Mouse (Mus musculus) liver, postnatal 0 days (tissue): ENCODE results near the gene Bbs1. TPM values are rescaled to one million over a fixed set of nuclear protein-coding genes. Genes with fewer than 3 reads are reported as not detected.

Source experiments
- ATAC-seq: fragments of 200-750 bp; cut with Nextera tagmentation; 2 replicates; pipeline ENCODE4 v1.8.0; 2017; ENCODE audit warnings: mild to moderate bottlenecking, moderate library complexity
- DNase-seq: peaks from one replicate; pipeline ENCODE4 v3.0.0-alpha.2; 2016
- H3K27ac ChIP-seq: fragments of 300-500 bp; sonication (generic); 2 replicates; pipeline ENCODE4 v1.5.1; 2014; ENCODE audit warnings: antibody characterized with exemption, moderate library complexity, mild to moderate bottlenecking, low read depth
- H3K27me3 ChIP-seq: fragments of 300-500 bp; sonication (generic); 2 replicates; pipeline ENCODE4 v1.6.1; 2014; ENCODE audit warnings: low read length, control low read depth, mixed read lengths; ENCODE audit not compliant: insufficient read depth
- H3K36me3 ChIP-seq: fragments of 300-500 bp; sonication (generic); replicated peaks from 2 replicates; pipeline ENCODE4 v1.6.1; 2014; ENCODE audit warnings: mild to moderate bottlenecking, control low read depth, low read length, moderate library complexity, mixed read lengths; ENCODE audit not compliant: insufficient read depth
- H3K4me1 ChIP-seq: fragments of 300-500 bp; sonication (generic); 2 replicates; pipeline ENCODE4 v1.6.1; 2014; ENCODE audit warnings: antibody characterized with exemption, mild to moderate bottlenecking, control low read depth; ENCODE audit not compliant: insufficient read depth
- H3K4me2 ChIP-seq: fragments of 300-500 bp; sonication (generic); 2 replicates; pipeline ENCODE4 v1.6.1; 2014; ENCODE audit warnings: low read depth, mild to moderate bottlenecking, low read length, moderate library complexity, mixed read lengths
- H3K4me3 ChIP-seq: fragments of 300-500 bp; sonication (generic); 2 replicates; pipeline ENCODE4 v1.5.1; 2014; ENCODE audit warnings: low read depth, low read length
- H3K9ac ChIP-seq: fragments of 300-500 bp; sonication (generic); replicated peaks from 2 replicates; pipeline ENCODE4 v1.6.1; 2014; ENCODE audit warnings: mild to moderate bottlenecking, moderate library complexity
- H3K9me3 ChIP-seq: fragments of 300-500 bp; sonication (generic); 2 replicates; pipeline ENCODE4 v1.6.1; 2016; ENCODE audit warnings: mild to moderate bottlenecking, control low read depth, low read length, mixed read lengths
- CTCF ChIP-seq: sonication (generic); IDR thresholded peaks from 2 replicates; pipeline ENCODE4 v1.5.1; 2016; ENCODE audit warnings: antibody characterized with exemption, low read depth
- EP300 ChIP-seq: IDR thresholded peaks from 2 replicates; pipeline ENCODE4 v1.6.1; 2016; ENCODE audit warnings: antibody characterized with exemption, low read depth, mild to moderate bottlenecking
- WGBS: fragments of 180-500 bp; shearing (Covaris S2); extraction: QIAGEN DNeasy Blood & Tissue Kit; methylation state at CpG from one replicate; pipeline ENCODE4 v1.1.7; 2014; ENCODE audit not compliant: insufficient replicate concordance; 5-methylcytosine and 5-hydroxymethylcytosine counted together
- polyA plus RNA-seq: library from polyadenylated mRNA; unstranded; fragments of >200 nt; fragmentation: Nextera tagmentation; extraction: Ambion mirVana; gene quantifications from 2 replicates; pipeline ENCODE4 v1.2.1, GENCODE M21; 2015

The Bbs1 gene
- polyA plus RNA-seq, 1 experiment from 2014 or later, result 0.46 TPM

DNA sequence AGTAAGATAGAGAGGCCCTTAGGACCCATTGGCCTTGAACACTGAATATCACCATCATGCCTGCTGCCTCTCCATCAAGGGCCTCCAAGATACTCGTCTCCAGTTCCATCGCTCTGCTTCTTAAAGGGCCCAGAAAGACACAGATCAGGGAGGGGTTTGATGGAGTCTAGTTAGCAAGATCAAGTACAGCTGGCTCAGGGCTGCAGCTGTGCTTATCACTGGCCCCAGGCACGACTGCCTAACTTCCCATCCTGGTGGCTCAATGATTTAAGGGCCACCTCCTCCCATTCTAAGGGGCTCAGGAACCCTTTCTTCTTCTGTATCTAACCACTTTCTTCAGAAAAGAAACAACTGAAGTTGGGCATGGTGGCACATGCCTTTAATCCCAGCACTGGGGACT, 14.6 kb downstream of the Bbs1 start:
- no peak overlapping the region for H3K9ac ChIP-seq
- peak; percentile 82 for ATAC-seq
- 39% methylated on average over 3 of the region's 3 CpGs for WGBS

GRCm38 (mm10) chr19:4889791-4890190, 16.6 kb downstream of the Bbs1 start:
- TF ChIP-seq CTCF (no peak), EP300 (no peak)
- H3K4me3 ChIP-seq, result no peak overlapping the region
- peaks cover 9% of the 10 kb centered on the region for H3K4me1 ChIP-seq
- no peak for ATAC-seq
- WGBS, result 84% methylated on average over 10 of the region's 10 CpGs
- H3K9ac ChIP-seq, result no peak overlapping the region
- no peaks in the 10 kb centered on the region for H3K9me3 ChIP-seq
- no peaks in the 10 kb centered on the region for H3K27me3 ChIP-seq
- H3K4me2 ChIP-seq, result no peak overlapping the region
- no peak overlapping the region for H3K27ac ChIP-seq
- H3K36me3 ChIP-seq, result no peaks in the 10 kb centered on the region
- no peak for DNase-seq

More for the DNA sequence above, 14.6 kb downstream of the Bbs1 start:
- Histone ChIP-seq H3K27ac (no peak overlapping the region), H3K27me3 (no peaks in the 10 kb centered on the region), H3K4me2 (no peak overlapping the region), H3K4me1 (peaks cover 9% of the 10 kb centered on the region), H3K36me3 (no peaks in the 10 kb centered on the region), H3K4me3 (no peak overlapping the region), H3K9me3 (no peaks in the 10 kb centered on the region)
- TF ChIP-seq EP300, result peak; percentile 63
- TF ChIP-seq CTCF, result no peak
- DNase-seq, result peak; percentile 40

GRCm38 (mm10) chr19:4883961-4884360, 22.5 kb downstream of the Bbs1 start:
- H3K4me3 ChIP-seq, result no peak overlapping the region
- DNase-seq (peak; percentile 37), ATAC-seq (peak; percentile 92)
- no peak overlapping the region for H3K27ac ChIP-seq
- H3K9ac ChIP-seq, result no peak overlapping the region
- no peaks in the 10 kb centered on the region for H3K27me3 ChIP-seq
- 71% methylated on average over 4 of the region's 4 CpGs for WGBS
- peak overlapping the region; percentile 5; the same call in 1 of the 2 replicates for H3K4me2 ChIP-seq
- no peaks in the 10 kb centered on the region for H3K9me3 ChIP-seq
- 0 out of 2 replicates have a peak, but pooled peaks have one; percentile 4 for TF ChIP-seq CTCF
- no peak for TF ChIP-seq EP300
- H3K4me1 ChIP-seq, result peaks cover 11% of the 10 kb centered on the region
- peaks cover 10% of the 10 kb centered on the region for H3K36me3 ChIP-seq

- H3K4me1 ChIP-seq, result peaks cover 18% of the 10 kb centered on the region
- no peak overlapping the region for H3K27ac ChIP-seq
- peak overlapping the region; percentile 95 for H3K4me2 ChIP-seq
- 0 out of 2 replicates have a peak, but pooled peaks cover 5% of the 10 kb centered on the region for H3K27me3 ChIP-seq
- peak overlapping the region; percentile 97 for H3K4me3 ChIP-seq
- TF ChIP-seq CTCF (no peak), EP300 (no peak)
- H3K9me3 ChIP-seq, result no peaks in the 10 kb centered on the region
- peak overlapping the region; percentile 96 for H3K9ac ChIP-seq
- ATAC-seq (no peak), DNase-seq (no peak)
- 54% methylated on average over 10 of the region's 10 CpGs for WGBS
- peaks cover 10% of the 10 kb centered on the region for H3K36me3 ChIP-seq
Observed at GRCm38 (mm10) chr19:4879324-4879703, 27.1 kb downstream of the Bbs1 start.

DNA sequence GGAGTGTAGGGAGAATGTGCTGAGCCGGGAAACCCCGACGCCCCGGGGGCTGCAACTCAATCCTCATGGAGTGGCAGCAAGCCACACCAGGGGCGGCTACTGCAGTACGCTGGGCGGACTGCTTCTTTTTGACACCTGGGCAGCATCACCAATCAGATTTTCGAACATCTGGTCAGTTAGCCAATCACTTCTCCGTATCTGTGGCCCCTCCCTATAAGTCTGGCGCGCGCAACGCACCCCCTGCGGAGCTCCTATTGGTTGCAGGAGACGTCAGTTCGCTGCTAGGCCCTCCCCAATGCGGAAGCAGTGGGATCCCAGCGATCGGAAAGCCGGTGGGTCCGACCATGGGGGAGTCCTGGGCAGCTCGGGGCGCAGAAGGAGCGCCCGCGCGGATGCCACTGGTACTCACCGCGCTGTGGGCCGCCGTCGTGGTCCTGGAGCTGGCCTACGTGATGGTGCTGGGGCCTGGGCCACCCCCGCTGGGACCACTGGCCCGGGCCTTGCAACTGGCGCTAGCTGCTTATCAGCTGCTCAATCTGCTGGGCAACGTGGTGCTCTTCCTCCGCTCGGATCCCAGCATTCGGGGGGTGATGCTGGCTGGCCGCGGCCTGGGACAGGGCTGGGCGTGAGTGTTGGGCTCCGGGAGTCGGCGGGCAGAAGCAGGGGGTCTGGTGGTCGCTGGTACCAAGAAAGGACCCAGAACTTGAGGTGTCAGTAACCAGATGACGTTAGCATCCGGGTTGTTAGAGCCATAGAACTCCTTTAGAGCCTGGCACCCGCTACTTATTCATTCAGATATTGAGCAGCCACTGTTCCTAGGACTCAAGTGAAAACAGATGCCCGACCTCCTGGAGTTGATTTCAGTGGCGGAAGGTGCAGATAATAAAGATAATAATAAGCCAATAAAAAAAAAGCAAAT, 27.8 kb downstream of the Bbs1 start, which contains the start of gene Zdhhc24:
Zdhhc24 (plus strand) TSS at position 264 of the 919 bp plus-strand sequence.
- ATAC-seq (peak; percentile 100), DNase-seq (peak; percentile 96)
- no peaks in the 10 kb centered on the region for H3K9me3 ChIP-seq
- H3K4me2 ChIP-seq, result peak within 1 kb of the TSS; percentile 95
- H3K4me3 ChIP-seq, result peak within 1 kb of the TSS; percentile 97
- H3K27me3 ChIP-seq, result 0 out of 2 replicates have a peak, but pooled peaks cover 5% of the 10 kb centered on the region
- 1% methylated on average over 52 of the region's 52 CpGs for WGBS
- peak within 1 kb of the TSS; percentile 96 for H3K9ac ChIP-seq
- H3K36me3 ChIP-seq, result peaks cover 10% of the 10 kb centered on the region
- H3K4me1 ChIP-seq, result peaks cover 17% of the 10 kb centered on the region
- peak within 1 kb of the TSS; percentile 75 for H3K27ac ChIP-seq
- TF ChIP-seq CTCF (no peak), EP300 (no peak)

DNA sequence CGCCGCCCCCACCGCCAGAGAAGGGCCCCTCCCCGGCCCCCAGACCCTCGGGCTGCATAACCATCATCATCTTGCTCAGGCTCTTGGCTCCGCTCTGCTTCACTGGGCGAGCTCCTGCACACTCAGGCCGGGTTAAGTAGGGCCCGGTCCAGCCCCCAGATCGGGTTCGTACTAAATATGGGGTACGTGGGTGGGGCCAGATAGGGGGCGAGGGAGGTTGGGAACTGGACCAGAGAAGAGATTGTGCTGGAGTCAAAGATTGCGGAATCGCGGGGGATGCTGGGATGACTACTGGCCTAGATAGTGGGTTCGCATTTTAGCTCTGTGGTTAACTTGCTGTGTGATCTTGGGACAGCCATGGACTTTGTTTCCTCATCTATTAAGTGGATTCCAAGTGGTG, 28.6 kb downstream of the Bbs1 start, which contains the start of gene Actn3:
Actn3 (minus strand) TSS at position 125 of the 400 bp plus-strand sequence.
- H3K4me1 ChIP-seq, result peaks cover 16% of the 10 kb centered on the region
- H3K4me3 ChIP-seq, result peak within 1 kb of the TSS; percentile 97
- H3K27ac ChIP-seq, result peak within 1 kb of the TSS; percentile 75
- 0 out of 2 replicates have a peak, but pooled peaks cover 5% of the 10 kb centered on the region for H3K27me3 ChIP-seq
- no peak for DNase-seq
- WGBS, result 8% methylated on average over 17 of the region's 17 CpGs
- peak within 1 kb of the TSS; percentile 96 for H3K9ac ChIP-seq
- peaks cover 10% of the 10 kb centered on the region for H3K36me3 ChIP-seq
- no peaks in the 10 kb centered on the region for H3K9me3 ChIP-seq
- TF ChIP-seq CTCF (no peak), EP300 (no peak)
- no peak for ATAC-seq
- peak within 1 kb of the TSS; percentile 95 for H3K4me2 ChIP-seq
